Mouse (Mus musculus) cortical plate, adult 2 months (tissue): Measurements from ENCODE around the gene Susd6. TPM values are rescaled to one million over a fixed set of nuclear protein-coding genes. Genes with fewer than 3 reads are reported as not detected.

Experiments
- H3K27ac ChIP-seq: fragments of 200-500 bp; 2 replicates; pipeline ENCODE4 v1.5.1; 2012; ENCODE audit warnings: low read length, control low read depth, inconsistent platforms; ENCODE audit not compliant: insufficient read depth
- H3K4me1 ChIP-seq: fragments of 200-500 bp; 2 replicates; pipeline ENCODE4 v1.6.1; 2011; ENCODE audit warnings: low read length; ENCODE audit not compliant: control insufficient read depth, insufficient read depth
- H3K4me3 ChIP-seq: fragments of 200-500 bp; 2 replicates; pipeline ENCODE4 v1.5.1; 2011; ENCODE audit warnings: mild to moderate bottlenecking, low read length, control low read depth; ENCODE audit not compliant: insufficient read depth
- CTCF ChIP-seq: fragments of 200-500 bp; IDR thresholded peaks from 2 replicates; pipeline ENCODE4 v1.5.1; 2011; ENCODE audit warnings: mild to moderate bottlenecking, control low read depth, low read length; ENCODE audit not compliant: insufficient read depth; ENCODE audit errors: extremely low read depth
- POLR2A ChIP-seq: fragments of 200-500 bp; IDR thresholded peaks from 2 replicates; pipeline ENCODE4 v1.6.1; 2011; ENCODE audit warnings: mild to moderate bottlenecking, low read length, control low read depth; ENCODE audit not compliant: insufficient read depth; ENCODE audit errors: extremely low read depth
- polyA plus RNA-seq: library from polyadenylated mRNA; depleted of rRNA; stranded (reverse); fragments of >200 nt; gene quantifications from 2 replicates; pipeline ENCODE4 v1.2.3, GENCODE M21; 2012

Gene Susd6
- polyA plus RNA-seq, 1 experiment = 24.8 TPM

GRCm38 (mm10) chr12:80878653-80879052 is 88.3 kb downstream of the Susd6 start:
- H3K4me1 ChIP-seq = peaks cover 1% of the 10 kb centered on the region; the same call in 1 of the 2 replicates

DNA sequence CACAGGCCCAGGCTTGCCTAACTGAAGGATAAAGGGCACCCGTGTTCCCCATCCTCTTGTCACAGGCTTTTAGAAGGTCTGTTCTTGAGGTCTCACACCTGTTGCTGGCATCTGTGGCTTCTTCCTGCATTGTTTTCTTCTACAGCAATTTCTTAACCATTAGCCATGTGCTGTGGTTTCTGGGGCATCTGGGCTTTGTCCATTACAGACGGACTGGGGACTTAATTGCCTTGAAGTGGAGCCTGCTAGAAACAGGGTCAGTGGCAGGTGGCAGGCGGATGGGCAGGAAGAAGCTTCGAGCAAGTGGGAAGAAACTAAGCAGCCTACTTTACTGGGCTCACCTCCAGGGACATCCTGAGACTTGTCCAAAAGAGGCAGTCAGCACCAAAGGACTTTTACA is 89.0 kb downstream of the Susd6 start:
- Histone ChIP-seq H3K4me1 (peaks cover 1% of the 10 kb centered on the region; the same call in 1 of the 2 replicates), H3K27ac (no peak overlapping the region), H3K4me3 (no peak overlapping the region)
- no peak for TF ChIP-seq POLR2A
- TF ChIP-seq CTCF = no peak

More at GRCm38 (mm10) chr12:80878653-80879052, 88.3 kb downstream of the Susd6 start:
- Histone ChIP-seq H3K4me3 (no peak overlapping the region), H3K27ac (no peak overlapping the region)
- TF ChIP-seq CTCF = no peak
- TF ChIP-seq POLR2A = no peak

DNA sequence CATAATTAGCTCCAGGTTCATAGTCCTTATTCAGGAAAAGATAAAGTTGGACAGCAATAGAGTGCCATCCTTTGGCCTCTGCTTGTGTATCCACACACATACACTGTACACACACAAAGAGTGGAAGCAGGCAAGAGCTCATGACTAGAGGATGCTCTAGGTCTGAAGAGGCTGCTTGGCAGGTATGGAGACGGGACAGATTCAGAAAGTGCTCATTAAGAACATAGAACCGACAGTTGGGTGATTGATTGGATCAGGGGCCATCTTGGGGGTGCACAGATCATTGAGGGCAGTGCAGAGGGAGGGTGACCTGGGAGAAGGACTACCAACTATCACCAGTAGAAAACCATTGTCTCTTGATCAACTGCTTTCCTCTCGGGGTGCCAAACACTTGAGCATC is 90.8 kb downstream of the Susd6 start:
- Histone ChIP-seq H3K4me1 (peaks cover 1% of the 10 kb centered on the region; the same call in 1 of the 2 replicates), H3K27ac (no peak overlapping the region), H3K4me3 (no peak overlapping the region)
- no peak for TF ChIP-seq POLR2A

DNA sequence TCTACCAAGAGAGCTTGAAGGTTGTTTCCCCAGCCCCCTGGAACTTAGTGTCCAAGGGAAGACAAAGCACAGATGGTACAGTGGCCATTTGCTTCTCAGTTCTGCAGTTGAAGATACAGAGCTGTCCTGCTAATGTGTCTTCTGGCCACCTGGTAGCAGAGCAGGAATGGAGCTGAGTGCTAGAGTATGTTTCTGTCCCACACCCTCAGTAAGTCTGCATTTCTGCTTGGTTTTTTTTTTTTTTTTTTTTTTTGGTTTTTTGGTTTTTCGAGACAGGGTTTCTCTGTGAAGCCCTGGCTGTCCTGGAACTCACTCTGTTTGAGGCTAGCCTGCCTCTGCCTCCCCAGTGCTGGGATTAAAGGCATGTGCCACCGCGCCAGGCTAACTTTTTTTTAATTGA is 93.0 kb downstream of the Susd6 start:
- Histone ChIP-seq H3K4me3 (no peak overlapping the region), H3K27ac (no peak overlapping the region), H3K4me1 (peaks cover 1% of the 10 kb centered on the region; the same call in 1 of the 2 replicates)
- TF ChIP-seq POLR2A (no peak), CTCF (no peak)

DNA sequence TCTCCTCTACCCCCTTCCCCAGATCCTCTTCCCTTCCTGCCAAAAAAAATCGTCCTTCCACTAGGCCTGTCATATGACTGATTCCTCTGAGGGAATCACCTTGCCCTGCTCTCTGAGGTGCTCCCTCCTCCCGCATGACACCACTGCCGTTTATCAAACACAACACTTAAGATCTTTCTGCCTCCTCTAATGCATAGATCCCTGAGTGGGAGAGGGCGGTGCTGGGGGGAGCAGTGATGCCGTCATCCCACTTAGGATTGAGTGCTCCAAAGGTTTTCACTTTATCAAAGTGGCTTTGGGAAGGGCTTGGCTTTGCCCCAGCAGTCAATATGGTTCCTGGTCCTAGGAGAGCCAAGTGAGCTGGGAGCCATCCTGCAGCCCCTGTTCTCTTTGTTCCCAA is 93.6 kb downstream of the Susd6 start:
- Histone ChIP-seq H3K27ac (no peak overlapping the region), H3K4me1 (no peaks in the 10 kb centered on the region; the same call in 1 of the 2 replicates), H3K4me3 (no peak overlapping the region)
- TF ChIP-seq POLR2A = no peak
- no peak for TF ChIP-seq CTCF

GRCm38 (mm10) chr12:80885301-80886288 is 95.3 kb downstream of the Susd6 start:
- H3K4me3 ChIP-seq = no peak overlapping the region
- TF ChIP-seq POLR2A (no peak), CTCF (no peak)
- no peak overlapping the region for H3K27ac ChIP-seq
- no peaks in the 10 kb centered on the region for H3K4me1 ChIP-seq

- H3K4me1 ChIP-seq = no peaks in the 10 kb centered on the region
- no peak overlapping the region for H3K4me3 ChIP-seq
- TF ChIP-seq CTCF (no peak), POLR2A (no peak)
- H3K27ac ChIP-seq = no peak overlapping the region
Measured at GRCm38 (mm10) chr12:80887036-80887435, 96.7 kb downstream of the Susd6 start.

GRCm38 (mm10) chr12:80889331-80889730 is 99.0 kb downstream of the Susd6 start:
- Histone ChIP-seq H3K4me1 (no peaks in the 10 kb centered on the region), H3K27ac (no peak overlapping the region)

GRCm38 (mm10) chr12:80891074-80891473 is 100.8 kb downstream of the Susd6 start:
- TF ChIP-seq CTCF (no peak), POLR2A (no peak)
- Histone ChIP-seq H3K4me3 (no peak overlapping the region), H3K27ac (no peak overlapping the region), H3K4me1 (no peaks in the 10 kb centered on the region)

More at GRCm38 (mm10) chr12:80889331-80889730, 99.0 kb downstream of the Susd6 start:
- no peak overlapping the region for H3K4me3 ChIP-seq
- no peak for TF ChIP-seq POLR2A
- no peak for TF ChIP-seq CTCF
